Mouse (Mus musculus) MEL (cell line): ENCODE results near the gene Cpa4.

Experiments
- CTCF ChIP-seq, 3 experiments: IDR thresholded peaks in 2 of 3; conservative IDR thresholded peaks in 1 of 3; 2 replicates each; pipeline ENCODE4 v1.5.1; 2011 to 2012; ENCODE audit warnings: low read length in 3 of 3, low read depth in 2 of 3, mild to moderate bottlenecking in 2 of 3, improper control_type of control experiment in 1 of 3, inconsistent platforms in 1 of 3, mixed read lengths in 1 of 3, moderate library complexity in 1 of 3; ENCODE audit not compliant: control insufficient read depth in 1 of 3, insufficient read depth in 1 of 3, poor library complexity in 1 of 3, severe bottlenecking in 1 of 3
- GABPA ChIP-seq: IDR thresholded peaks from 2 replicates; pipeline ENCODE4 v1.6.1; 2012; ENCODE audit warnings: low read depth, mild to moderate bottlenecking, inconsistent platforms, low read length, improper control_type of control experiment, moderate library complexity
- GATA1 ChIP-seq: IDR thresholded peaks from 2 replicates; pipeline ENCODE4 v1.6.1; 2011; ENCODE audit warnings: low read depth, low read length, improper control_type of control experiment
- KAT2A ChIP-seq: conservative IDR thresholded peaks from 2 replicates; pipeline ENCODE4 v1.6.1; 2012; ENCODE audit warnings: low read depth, low read length, improper control_type of control experiment, inconsistent platforms
- MAFK ChIP-seq: IDR thresholded peaks from 2 replicates; pipeline ENCODE4 v1.6.1; 2011; ENCODE audit warnings: low read depth, mild to moderate bottlenecking, low read length, improper control_type of control experiment, borderline replicate concordance
- MAZ ChIP-seq: IDR thresholded peaks from 2 replicates; pipeline ENCODE4 v1.6.1; 2012; ENCODE audit warnings: low read depth, mild to moderate bottlenecking, inconsistent platforms, low read length, improper control_type of control experiment
- POLR2A ChIP-seq, 2 experiments: IDR thresholded peaks; 2 replicates each; pipeline ENCODE4 v1.6.1; 2011 to 2012; ENCODE audit warnings: low read length in 2 of 2, mild to moderate bottlenecking in 2 of 2, control low read depth in 1 of 2, improper control_type of control experiment in 1 of 2, low read depth in 1 of 2, moderate library complexity in 1 of 2; ENCODE audit not compliant: control insufficient read depth in 1 of 2, insufficient read depth in 1 of 2, poor library complexity in 1 of 2
- TAL1 ChIP-seq: IDR thresholded peaks from 2 replicates; pipeline ENCODE4 v1.6.1; 2012; ENCODE audit warnings: mild to moderate bottlenecking, inconsistent platforms, low read length, moderate library complexity, mixed read lengths
- ZKSCAN1 ChIP-seq: IDR thresholded peaks from 2 replicates; pipeline ENCODE4 v1.6.1; 2012; ENCODE audit warnings: low read depth, mild to moderate bottlenecking, inconsistent platforms, low read length, improper control_type of control experiment, moderate library complexity
- ZMIZ1 ChIP-seq: IDR thresholded peaks from 2 replicates; pipeline ENCODE4 v1.6.1; 2012; ENCODE audit warnings: low read depth, mild to moderate bottlenecking, inconsistent platforms, low read length, improper control_type of control experiment, moderate library complexity

DNA sequence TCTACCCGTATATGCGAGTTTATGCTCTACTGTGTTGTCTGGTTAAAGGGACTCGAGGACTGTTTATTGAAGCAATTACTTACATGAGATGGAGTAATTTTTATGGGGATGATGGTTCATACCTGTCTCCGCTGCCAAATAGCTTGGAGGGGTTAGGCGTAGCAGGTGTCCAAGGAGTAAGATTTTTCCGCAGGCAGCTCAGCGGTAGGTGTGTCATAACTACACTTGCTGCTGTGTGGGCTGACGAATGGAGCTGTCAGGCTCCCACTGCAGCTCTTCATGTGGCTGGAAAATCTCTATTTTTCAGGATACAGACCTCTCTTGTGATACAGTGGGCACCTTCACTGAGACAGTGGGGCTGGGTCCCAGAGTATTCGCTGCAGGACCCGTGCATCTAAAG is 1.2 kb downstream of the Cpa4 start:
- no peak for TF ChIP-seq ZMIZ1
- no peak for TF ChIP-seq POLR2A (IDR thresholded peaks at IDR 0.05; ENCODE audit: control insufficient read depth in 1 of 2, insufficient read depth in 1 of 2, low read depth in 1 of 2, low read length in 2 of 2, poor library complexity in 1 of 2)
- TF ChIP-seq CTCF (IDR thresholded peaks at IDR 0.05 in 2 of 3, conservative IDR thresholded peaks at IDR 0.05 in 1 of 3; ENCODE audit: control insufficient read depth in 1 of 3, insufficient read depth in 1 of 3, low read depth in 2 of 3, low read length in 3 of 3, poor library complexity in 1 of 3, severe bottlenecking in 1 of 3), result no peak
- TF ChIP-seq MAFK, result no peak
- no peak for TF ChIP-seq TAL1
- no peak for TF ChIP-seq GABPA
- no peak for TF ChIP-seq KAT2A
- no peak for TF ChIP-seq GATA1
- no peak for TF ChIP-seq ZKSCAN1
- TF ChIP-seq MAZ, result no peak
